Mouse (Mus musculus) kidney, adult 2 months (tissue): ENCODE results near the gene Zdhhc9.

ENCODE experiments used
- CTCF ChIP-seq: fragments of 200-500 bp; conservative IDR thresholded peaks from 2 replicates; pipeline ENCODE4 v1.5.1; 2011; ENCODE audit warnings: low read depth, mild to moderate bottlenecking, control low read depth, low read length, moderate library complexity, mixed read lengths; ENCODE audit not compliant: insufficient read depth, insufficient read length
- POLR2A ChIP-seq: fragments of 200-500 bp; IDR thresholded peaks from one replicate; pipeline ENCODE4 v1.6.1; 2011; ENCODE audit warnings: low read depth, low read length, control low read depth

GRCm38 (mm10) chrX:48226225-48226624, 17.5 kb upstream of the Zdhhc9 start:
- TF ChIP-seq POLR2A (no peak), CTCF (no peak)
